Mouse (Mus musculus) cortical plate, adult 2 months (tissue): ENCODE data around the gene Mfsd12.

Experiments
- CTCF ChIP-seq: fragments of 200-500 bp; IDR thresholded peaks from 2 replicates; pipeline ENCODE4 v1.5.1; 2011; ENCODE audit warnings: mild to moderate bottlenecking, control low read depth, low read length; ENCODE audit not compliant: insufficient read depth; ENCODE audit errors: extremely low read depth
- POLR2A ChIP-seq: fragments of 200-500 bp; IDR thresholded peaks from 2 replicates; pipeline ENCODE4 v1.6.1; 2011; ENCODE audit warnings: mild to moderate bottlenecking, low read length, control low read depth; ENCODE audit not compliant: insufficient read depth; ENCODE audit errors: extremely low read depth

- TF ChIP-seq CTCF, result no peak
- peak; percentile 91 for TF ChIP-seq POLR2A
These were observed 26.7 kb downstream of the Mfsd12 start, which contains the start of the genes Dohh and Gm48551 for GRCm38 (mm10) chr10:81383802-81384604.
